Mouse (Mus musculus) adrenal gland, postnatal 0 days (tissue): ENCODE results near the gene Grtp1. TPM values are rescaled to one million over a fixed set of nuclear protein-coding genes. Genes with fewer than 3 reads are reported as not detected.

Experiments used
- microRNA-seq: library from miRNA; unstranded; fragments of <30 nt; microRNA quantifications from one replicate; pipeline ENCODE4, GENCODE M21; 2016; ENCODE audit warnings: borderline replicate concordance; ENCODE audit not compliant: insufficient number of aligned reads
- polyA plus RNA-seq: library from polyadenylated mRNA; unstranded; fragments of >200 nt; fragmentation: Nextera tagmentation; extraction: Ambion mirVana; gene quantifications from 2 replicates; pipeline ENCODE4 v1.2.1, GENCODE M21; 2015

Grtp1 gene
- polyA plus RNA-seq: 20.5 and 26.6 TPM in 2 replicates

GRCm38 (mm10) chr8:13200301-13201012, at the start of gene Grtp1:
TSS of gene Grtp1 (minus strand) at chr8:13200620.

DNA sequence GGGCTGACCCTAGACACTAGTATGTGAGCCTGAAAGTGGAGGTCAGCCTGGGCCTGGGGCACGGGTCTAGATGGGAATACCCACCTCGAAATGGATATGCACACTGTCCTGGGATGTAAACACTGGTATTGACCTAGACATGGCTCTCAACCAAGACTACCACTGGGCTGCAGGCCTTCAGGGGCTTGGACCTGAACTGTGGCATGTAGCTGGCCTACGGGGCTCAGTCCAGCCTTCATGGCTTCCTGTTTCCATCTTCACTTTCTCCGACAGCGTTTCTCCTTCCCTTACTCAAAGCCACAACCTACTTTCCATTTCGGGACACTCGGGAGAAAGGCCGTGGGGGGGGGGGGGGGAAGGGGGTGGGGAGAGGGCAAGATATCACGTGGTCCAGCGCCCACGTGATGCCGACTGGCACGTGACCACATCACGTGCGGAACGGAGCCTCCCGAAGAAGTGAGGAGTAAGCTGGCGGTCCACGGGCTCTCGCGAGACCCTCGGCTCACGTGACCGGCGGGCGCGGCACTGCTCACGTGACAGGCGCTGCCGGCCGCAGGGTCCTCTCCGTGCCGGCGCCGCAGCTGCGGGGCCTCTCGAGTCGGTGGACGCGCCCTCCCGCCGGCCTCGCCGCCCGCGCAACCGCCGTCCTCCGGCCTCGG, 41.6 kb downstream of the Grtp1 start, which contains the start of gene Lamp1:
Lamp1 (plus strand) TSS at position 444 of the 659 bp plus-strand sequence.

Small RNA genes lying within 50 kb of the gene (microRNA-seq; reads per million reads assigned to microRNA genes)
- 17.9 reads per million, percentile 24 among the genes with 10 or more reads in this experiment for gene Mir1968
- gene Mir7065: not detected

Other genes with a start within 250 kb of the Grtp1 start
- gene F7, start 174.6 kb downstream of the Grtp1 start, polyA plus RNA-seq: 0.80 and 1.2 TPM in 2 replicates
- 10.9 and 17.2 TPM in 2 replicates for gene F10, start 163.3 kb downstream of the Grtp1 start, polyA plus RNA-seq
- gene Proz, start 139.7 kb downstream of the Grtp1 start, polyA plus RNA-seq: 1.6 and 3.1 TPM in 2 replicates
- gene Pcid2, start 95.2 kb downstream of the Grtp1 start, polyA plus RNA-seq: 15.3 and 20.3 TPM in 2 replicates
- gene Cul4a, start 95.0 kb downstream of the Grtp1 start, polyA plus RNA-seq: 65.3 and 129 TPM in 2 replicates
- gene Lamp1, start 41.5 kb downstream of the Grtp1 start, polyA plus RNA-seq: 295 and 388 TPM in 2 replicates
- gene Adprhl1, start 53.5 kb upstream of the Grtp1 start, polyA plus RNA-seq: 0.24 and 1.8 TPM in 2 replicates
- 11.9 and 17.3 TPM in 2 replicates for gene Dcun1d2, start 87.5 kb upstream of the Grtp1 start, polyA plus RNA-seq
- gene Tmco3, start 87.6 kb upstream of the Grtp1 start, polyA plus RNA-seq: 23.1 and 23.3 TPM in 2 replicates
- gene Tfdp1, start 138.1 kb upstream of the Grtp1 start, polyA plus RNA-seq: 55.0 and 71.1 TPM in 2 replicates
- gene Atp4b, start 196.2 kb upstream of the Grtp1 start, polyA plus RNA-seq: 1.2 TPM in 1 of 2 replicates, not detected in the other
- gene Grk1, start 204.5 kb upstream of the Grtp1 start, polyA plus RNA-seq: not detected in 2 replicates
- 0.91 and 1.4 TPM in 2 replicates for gene Tmem255b, start 234.6 kb upstream of the Grtp1 start, polyA plus RNA-seq